Mouse (Mus musculus) c-Kit-positive CD71-positive TER-119-negative erythroid progenitor cells, embryonic 14.5 days (primary cell): ENCODE results near the gene Reep1.

ENCODE experiments used
- DNase-seq: peaks from one replicate; pipeline ENCODE4 v3.0.0-alpha.2; 2013; ENCODE audit warnings: low read depth

Reep1 gene

DNA sequence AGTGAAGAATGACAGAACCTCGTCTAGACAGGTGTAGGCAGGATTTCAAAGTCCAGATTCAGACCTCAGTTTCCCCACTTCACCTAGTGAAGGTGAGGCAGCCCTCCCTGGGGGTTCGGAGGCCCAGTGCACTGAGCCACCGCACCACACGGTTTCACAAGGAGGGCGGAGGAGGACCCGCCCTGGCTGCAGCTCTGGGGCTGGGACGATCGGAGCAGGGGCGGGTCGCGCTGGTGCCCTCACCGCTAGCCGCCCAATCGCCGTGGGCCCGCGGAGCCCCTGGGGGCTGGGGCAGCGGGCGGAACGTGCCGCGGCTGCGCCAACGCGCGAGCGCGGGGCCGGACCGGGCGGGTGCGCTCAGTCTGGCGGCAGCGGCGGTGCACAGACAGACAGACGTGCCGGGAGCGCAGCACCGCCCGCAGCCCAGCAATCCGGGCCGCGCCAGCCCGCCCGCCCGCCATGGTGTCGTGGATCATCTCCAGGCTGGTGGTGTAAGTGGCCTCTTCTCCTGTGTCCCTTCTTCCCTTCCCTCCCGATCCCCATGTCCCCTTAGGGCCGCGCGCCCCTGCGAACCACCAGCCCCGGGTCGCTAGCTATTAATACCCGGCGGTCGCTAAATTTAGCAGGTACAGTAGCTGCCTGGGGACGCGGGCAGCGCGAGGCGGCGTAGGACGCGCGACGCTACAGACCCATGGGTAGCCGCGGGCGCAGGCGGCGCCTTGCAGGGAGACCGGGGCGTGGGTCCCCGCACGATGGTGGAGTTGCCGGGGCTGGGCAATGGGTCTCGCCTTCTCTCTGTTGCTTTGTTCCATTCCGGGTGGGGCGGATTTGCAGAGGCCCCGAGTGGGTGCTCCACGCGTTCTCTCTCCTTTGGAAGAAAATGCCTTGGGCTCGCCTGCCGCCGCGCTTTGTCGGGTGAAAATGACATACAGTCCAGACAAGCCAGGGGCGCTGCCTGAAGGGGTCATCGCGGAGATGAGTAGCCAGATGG, at the start of gene Reep1:
Reep1 (plus strand) TSS at position 51 of the 991 bp plus-strand sequence.
- no peak for DNase-seq

DNA sequence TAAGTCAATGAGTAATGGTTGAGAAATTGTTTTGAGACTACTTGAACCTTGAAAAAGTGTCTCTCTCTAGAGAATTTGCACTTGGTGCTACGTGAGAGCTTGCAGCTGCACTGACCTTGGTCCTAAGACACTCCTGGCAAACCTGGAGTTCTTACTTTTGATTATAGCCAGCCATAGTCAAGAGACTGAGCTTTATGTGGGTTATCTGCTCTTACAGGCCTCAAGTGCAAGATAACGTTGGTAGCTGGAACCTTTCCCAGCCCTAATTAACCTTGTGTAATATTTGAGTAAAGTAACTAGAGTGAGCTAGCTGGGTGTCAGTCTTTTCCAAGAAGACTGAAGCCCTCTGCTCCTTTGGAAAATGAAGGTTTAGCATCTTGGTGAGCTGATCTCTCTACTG, 49.1 kb upstream of the Reep1 start:
- peak; percentile 50 for DNase-seq

DNA sequence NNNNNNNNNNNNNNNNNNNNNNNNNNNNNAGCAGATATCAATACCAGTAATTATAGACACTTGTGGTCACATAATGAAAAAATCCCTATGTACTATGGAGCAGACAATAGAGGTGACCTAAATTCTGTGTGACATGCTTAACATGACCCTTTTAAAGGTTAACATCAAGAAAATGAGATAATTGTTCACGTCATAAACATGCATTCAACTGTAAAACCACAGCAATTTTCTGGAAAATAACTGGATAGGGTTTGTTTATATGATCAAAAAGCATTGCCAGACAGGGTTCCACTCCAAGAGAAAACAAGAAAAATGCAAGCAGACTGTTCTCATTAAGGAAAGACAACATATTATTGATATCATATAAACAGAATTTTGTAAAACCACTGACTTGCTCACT, 42.9 kb upstream of the Reep1 start:
- no peak for DNase-seq

DNA sequence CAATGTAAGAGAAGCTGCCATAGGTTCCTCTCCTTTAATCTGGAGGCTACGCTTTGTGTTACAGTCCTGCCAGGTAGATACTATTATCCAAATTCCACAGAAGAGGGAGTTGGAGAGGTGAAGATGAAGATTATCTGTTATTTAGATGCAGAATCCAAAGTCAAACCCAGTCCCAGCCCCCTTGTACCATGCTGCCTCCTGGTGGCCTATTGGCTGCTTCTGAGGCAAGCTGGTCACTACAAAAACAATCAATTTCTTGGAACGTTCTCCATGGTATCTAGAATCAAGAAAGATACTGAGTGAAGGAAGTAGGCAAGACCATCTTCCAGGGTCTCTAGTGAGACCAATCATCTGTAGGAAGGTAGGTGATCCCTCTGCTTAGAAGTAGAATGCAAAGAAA, 34.2 kb upstream of the Reep1 start:
- DNase-seq: peak; percentile 43

GRCm38 (mm10) chr6:71678891-71679290, 28.5 kb upstream of the Reep1 start:
- no peak for DNase-seq

- DNase-seq: no peak
These were observed 12.2 kb upstream of the Reep1 start for GRCm38 (mm10) chr6:71695150-71695549.

- DNase-seq: no peak
These were observed 11.8 kb upstream of the Reep1 start for GRCm38 (mm10) chr6:71695599-71695998.

GRCm38 (mm10) chr6:71706871-71707270, 490 bp upstream of the Reep1 start:
- DNase-seq: no peak

- no peak for DNase-seq
These were observed 1.2 kb downstream of the Reep1 start for GRCm38 (mm10) chr6:71708528-71708927.

- DNase-seq: no peak
These were observed 3.0 kb downstream of the Reep1 start for GRCm38 (mm10) chr6:71710323-71710722.

DNA sequence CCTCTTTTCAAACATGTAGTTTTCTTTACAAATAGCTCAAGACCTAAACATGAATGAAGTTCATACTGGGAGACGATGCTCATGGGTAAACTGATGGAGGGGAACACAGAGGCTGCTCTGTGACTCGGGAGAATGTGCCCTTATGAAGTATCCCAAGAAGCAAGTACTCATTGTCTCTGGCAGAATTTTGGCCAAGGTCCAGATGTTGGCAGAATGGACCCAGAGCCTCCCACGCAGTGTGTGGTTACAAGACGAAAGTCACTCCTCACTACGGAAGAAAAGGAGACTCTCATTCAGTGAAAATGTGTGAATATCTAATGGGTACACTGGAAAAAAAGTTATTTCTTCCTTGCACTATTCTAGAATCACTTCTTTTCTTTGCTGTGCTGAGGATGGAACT, 3.8 kb downstream of the Reep1 start:
- DNase-seq: no peak

DNA sequence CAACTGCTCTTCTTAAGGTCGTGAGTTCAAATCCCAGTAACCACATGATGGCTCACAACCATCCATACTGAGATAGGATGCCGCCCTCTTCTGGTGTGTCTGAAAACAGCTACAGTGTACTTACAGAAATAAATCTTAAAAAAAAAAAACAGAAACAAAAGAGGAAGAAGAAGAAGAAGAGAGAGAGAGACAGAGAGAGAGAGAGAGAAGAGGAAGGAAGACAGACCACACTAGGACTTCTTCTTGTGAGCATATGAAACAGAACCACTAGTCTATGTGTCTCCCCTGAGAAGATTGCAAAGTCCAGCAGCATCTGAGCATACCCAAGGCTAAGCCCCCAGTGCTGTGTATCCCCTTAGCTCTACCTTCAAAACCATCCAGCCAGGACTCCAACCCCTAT, 6.2 kb downstream of the Reep1 start:
- no peak for DNase-seq

- no peak for DNase-seq
These were observed 7.6 kb downstream of the Reep1 start for GRCm38 (mm10) chr6:71715006-71715405.

DNA sequence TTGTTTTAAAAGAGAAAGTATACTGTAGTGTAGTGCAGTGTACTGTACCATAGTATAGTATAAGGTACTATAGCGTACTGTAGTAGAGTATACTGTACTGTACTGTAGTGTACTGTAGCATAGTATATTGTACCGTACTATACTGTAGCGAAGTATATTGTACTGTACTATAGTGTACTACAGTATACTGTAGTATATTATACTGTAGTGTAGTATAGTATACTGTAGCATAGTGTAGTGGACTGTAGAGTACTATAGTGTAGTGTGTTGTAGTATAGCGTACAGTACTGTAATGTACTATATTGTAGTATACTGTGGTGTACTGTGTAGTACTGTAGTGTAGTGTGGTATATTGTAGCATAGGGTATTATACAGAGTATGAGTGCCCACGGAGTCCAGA, 9.1 kb downstream of the Reep1 start:
- no peak for DNase-seq

GRCm38 (mm10) chr6:71718322-71718721, 11.0 kb downstream of the Reep1 start:
- DNase-seq: no peak

- DNase-seq: no peak
These were observed 11.9 kb downstream of the Reep1 start for GRCm38 (mm10) chr6:71719302-71719701.

- DNase-seq: no peak
These were observed 15.6 kb downstream of the Reep1 start for GRCm38 (mm10) chr6:71722988-71723387.

DNA sequence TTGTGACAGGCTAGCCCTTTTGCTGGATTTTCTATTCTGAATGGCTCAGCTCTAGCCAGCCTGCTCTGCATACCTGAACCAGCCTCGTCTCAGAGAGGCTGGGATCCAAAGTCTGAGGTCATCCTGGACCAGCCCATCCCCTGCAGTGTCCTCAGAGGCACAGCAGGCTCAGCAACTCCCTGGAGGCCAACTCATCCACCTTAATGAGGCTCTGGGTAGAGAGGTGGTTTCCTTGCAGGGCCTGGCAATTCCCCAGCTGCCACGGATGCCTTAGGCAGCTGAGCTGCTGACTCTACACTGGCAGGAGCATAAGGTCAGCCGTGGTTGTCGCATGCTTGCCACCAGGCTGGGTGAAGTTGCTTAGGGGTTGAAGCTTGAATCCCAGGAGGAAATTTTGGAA, 16.2 kb downstream of the Reep1 start:
- DNase-seq: no peak

DNA sequence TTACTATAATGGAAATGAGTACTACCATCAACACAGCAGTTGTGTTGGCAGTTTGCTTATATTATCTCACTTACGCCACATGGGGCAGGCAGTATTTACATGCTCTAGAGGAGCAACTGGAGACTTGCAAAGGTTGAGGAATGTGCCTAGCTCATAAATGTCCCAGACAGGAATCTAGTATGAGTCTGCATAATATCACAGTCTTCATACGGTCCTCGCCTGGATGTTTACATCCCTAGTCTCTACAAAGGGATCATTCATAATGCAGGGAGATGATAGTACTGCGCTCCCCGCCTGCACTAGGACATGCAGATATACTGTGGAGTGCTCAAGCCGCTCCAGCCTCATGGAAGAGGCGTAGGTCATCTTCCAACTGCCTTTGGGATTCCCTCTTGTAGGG, 19.3 kb downstream of the Reep1 start:
- no peak for DNase-seq

DNA sequence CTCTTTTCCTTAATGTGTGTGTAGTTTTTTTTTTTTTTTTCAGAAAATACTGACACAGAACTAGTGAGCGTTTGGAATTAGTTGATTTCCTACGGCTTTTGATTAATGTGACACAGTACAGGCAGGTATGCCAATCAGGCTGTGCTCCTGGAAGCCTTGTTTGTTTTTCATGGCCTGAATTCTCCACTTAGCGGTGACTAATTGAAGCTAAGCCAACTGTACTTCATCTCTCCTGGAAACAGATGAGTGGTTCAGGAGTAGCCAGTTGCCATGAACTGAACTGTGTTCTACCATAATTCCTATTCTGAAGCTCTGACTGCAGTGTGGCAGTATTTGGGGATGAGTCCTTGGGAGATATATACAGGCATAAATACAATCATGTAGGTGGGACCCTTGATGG, 20.9 kb downstream of the Reep1 start:
- DNase-seq: no peak

GRCm38 (mm10) chr6:71734910-71735599, 27.7 kb downstream of the Reep1 start:
- DNase-seq: no peak

- no peak for DNase-seq
These were observed 28.2 kb downstream of the Reep1 start for GRCm38 (mm10) chr6:71735600-71736010.

GRCm38 (mm10) chr6:71736101-71736500, 28.7 kb downstream of the Reep1 start:
- DNase-seq: no peak
